Mouse (Mus musculus) intestine, postnatal 0 days (tissue): ENCODE results near the gene Cd164l2. TPM values are rescaled to one million over a fixed set of nuclear protein-coding genes. Genes with fewer than 3 reads are reported as not detected.

ENCODE experiments used
- ATAC-seq: fragments of 200-750 bp; cut with Nextera tagmentation; 2 replicates; pipeline ENCODE4 v1.8.0; 2017; ENCODE audit warnings: mild to moderate bottlenecking, moderate TSS enrichment, moderate library complexity
- H3K27ac ChIP-seq: fragments of 300-500 bp; sonication (generic); 2 replicates; pipeline ENCODE4 v1.5.1; 2014; ENCODE audit warnings: mild to moderate bottlenecking, low read depth, low read length, moderate library complexity
- H3K27me3 ChIP-seq: fragments of 300-500 bp; sonication (generic); replicated peaks from 2 replicates; pipeline ENCODE4 v1.6.1; 2014; ENCODE audit warnings: low read length, mixed read lengths; ENCODE audit not compliant: control insufficient read depth, insufficient read depth
- H3K36me3 ChIP-seq: fragments of 300-500 bp; sonication (generic); 2 replicates; pipeline ENCODE4 v1.6.1; 2014; ENCODE audit warnings: mild to moderate bottlenecking, moderate library complexity; ENCODE audit not compliant: control insufficient read depth, insufficient read depth
- H3K4me1 ChIP-seq: fragments of 300-500 bp; sonication (generic); replicated peaks from 2 replicates; pipeline ENCODE4 v1.6.1; 2014; ENCODE audit warnings: antibody characterized with exemption, low read length, mixed read lengths; ENCODE audit not compliant: control insufficient read depth, insufficient read depth
- H3K4me2 ChIP-seq: fragments of 300-500 bp; sonication (generic); replicated peaks from 2 replicates; pipeline ENCODE4 v1.6.1; 2014; ENCODE audit warnings: low read depth, mild to moderate bottlenecking, moderate library complexity
- H3K4me3 ChIP-seq: fragments of 300-500 bp; sonication (generic); 2 replicates; pipeline ENCODE4 v1.5.1; 2014; ENCODE audit warnings: low read depth, low read length
- H3K9ac ChIP-seq: fragments of 300-500 bp; sonication (generic); 2 replicates; pipeline ENCODE4 v1.6.1; 2014; ENCODE audit warnings: mild to moderate bottlenecking, low read depth, low read length
- H3K9me3 ChIP-seq: fragments of 300-500 bp; sonication (generic); 2 replicates; pipeline ENCODE4 v1.6.1; 2016; ENCODE audit warnings: mixed run types; ENCODE audit not compliant: control insufficient read depth
- CTCF ChIP-seq: sonication (generic); IDR thresholded peaks from 2 replicates; pipeline ENCODE4 v1.5.1; 2016; ENCODE audit warnings: low read depth, mild to moderate bottlenecking, control low read depth, antibody characterized with exemption, moderate library complexity
- WGBS: fragments of 180-500 bp; shearing (Covaris S2); extraction: QIAGEN DNeasy Blood & Tissue Kit; methylation state at CpG from one replicate; pipeline ENCODE4 v1.1.7; 2014; 5-methylcytosine and 5-hydroxymethylcytosine counted together
- polyA plus RNA-seq: library from polyadenylated mRNA; unstranded; fragments of >200 nt; fragmentation: Nextera tagmentation; extraction: Ambion mirVana; gene quantifications from 2 replicates; pipeline ENCODE4 v1.2.1, GENCODE M21; 2015

Gene Cd164l2
- polyA plus RNA-seq, 1 experiment from 2014 or later: 0.94 TPM

- Histone ChIP-seq H3K36me3 (no peaks in the 10 kb centered on the region), H3K27ac (no peak overlapping the region), H3K4me3 (no peak overlapping the region), H3K9me3 (no peaks in the 10 kb centered on the region), H3K4me1 (no peaks in the 10 kb centered on the region), H3K27me3 (peaks cover 3% of the 10 kb centered on the region; the same call in 1 of the 2 replicates), H3K9ac (no peak overlapping the region), H3K4me2 (no peak overlapping the region)
- TF ChIP-seq CTCF: no peak
- ATAC-seq: no peak
- WGBS: 57% methylated on average over 4 of the region's 4 CpGs
Observed at GRCm38 (mm10) chr4:133237911-133238310, 26.0 kb downstream of the Cd164l2 start.

- H3K4me1 ChIP-seq: no peaks in the 10 kb centered on the region
- peaks cover 3% of the 10 kb centered on the region; the same call in 1 of the 2 replicates for H3K27me3 ChIP-seq
- peak within 1 kb of the TSS; percentile 57 for H3K4me3 ChIP-seq
- H3K36me3 ChIP-seq: no peaks in the 10 kb centered on the region
- peak within 1 kb of the TSS; percentile 84 for H3K27ac ChIP-seq
- H3K4me2 ChIP-seq: peak within 1 kb of the TSS; percentile 98
- H3K9ac ChIP-seq: peak within 1 kb of the TSS; percentile 53
- WGBS: 6% methylated on average over 16 of the region's 16 CpGs
- peak; percentile 50 for ATAC-seq
- no peaks in the 10 kb centered on the region for H3K9me3 ChIP-seq
- no peak for TF ChIP-seq CTCF
Observed at GRCm38 (mm10) chr4:133240490-133240921, 28.6 kb downstream of the Cd164l2 start, which contains the start of gene Map3k6. TSS of gene Map3k6 (plus strand) at chr4:133240818.

- WGBS: under 1% methylated on average over 77 of the region's 78 CpGs
- Histone ChIP-seq H3K4me1 (no peaks in the 10 kb centered on the region), H3K27me3 (no peaks in the 10 kb centered on the region), H3K4me2 (peak overlapping the region; percentile 98), H3K36me3 (no peaks in the 10 kb centered on the region), H3K9ac (peak overlapping the region; percentile 53), H3K4me3 (peak overlapping the region; percentile 57), H3K27ac (peak overlapping the region; percentile 84), H3K9me3 (no peaks in the 10 kb centered on the region)
- TF ChIP-seq CTCF: peak; percentile 54
- ATAC-seq: peak; percentile 81
Observed at GRCm38 (mm10) chr4:133240934-133241908, 29.3 kb downstream of the Cd164l2 start.

- no peak for ATAC-seq
- WGBS: 14% methylated on average over 11 of the region's 11 CpGs
Observed at GRCm38 (mm10) chr4:133241910-133242309, 30.0 kb downstream of the Cd164l2 start.

GRCm38 (mm10) chr4:133242710-133243109 is 30.8 kb downstream of the Cd164l2 start:
- H3K4me3 ChIP-seq: no peak overlapping the region
- ATAC-seq: no peak
- WGBS: 77% methylated on average over 9 of the region's 9 CpGs
- H3K9ac ChIP-seq: no peak overlapping the region
- H3K27me3 ChIP-seq: no peaks in the 10 kb centered on the region
- no peak overlapping the region; the same call in 1 of the 2 replicates for H3K27ac ChIP-seq
- H3K4me1 ChIP-seq: no peaks in the 10 kb centered on the region
- H3K4me2 ChIP-seq: no peak overlapping the region
- no peak for TF ChIP-seq CTCF
- H3K36me3 ChIP-seq: no peaks in the 10 kb centered on the region
- no peaks in the 10 kb centered on the region for H3K9me3 ChIP-seq

More at GRCm38 (mm10) chr4:133241910-133242309, 30.0 kb downstream of the Cd164l2 start:
- H3K4me1 ChIP-seq: no peaks in the 10 kb centered on the region
- H3K27me3 ChIP-seq: no peaks in the 10 kb centered on the region
- no peaks in the 10 kb centered on the region for H3K36me3 ChIP-seq
- no peak for TF ChIP-seq CTCF
- H3K9ac ChIP-seq: no peak overlapping the region; the same call in 1 of the 2 replicates
- H3K27ac ChIP-seq: peak overlapping the region; percentile 21; the same call in 1 of the 2 replicates
- H3K4me2 ChIP-seq: peak overlapping the region; percentile 98
- H3K4me3 ChIP-seq: peak overlapping the region; percentile 57
- no peaks in the 10 kb centered on the region for H3K9me3 ChIP-seq

- Histone ChIP-seq H3K27me3 (0 out of 2 replicates have a peak, but pooled peaks cover 4% of the 10 kb centered on the region), H3K27ac (no peak overlapping the region), H3K4me2 (no peak overlapping the region), H3K9ac (no peak overlapping the region), H3K4me3 (no peak overlapping the region), H3K36me3 (no peaks in the 10 kb centered on the region), H3K4me1 (no peaks in the 10 kb centered on the region), H3K9me3 (no peaks in the 10 kb centered on the region)
- 53% methylated on average over 13 of the region's 13 CpGs for WGBS
- ATAC-seq: no peak
- no peak for TF ChIP-seq CTCF
Observed at GRCm38 (mm10) chr4:133243538-133243937, 31.6 kb downstream of the Cd164l2 start.
